Mouse (Mus musculus): ENCODE measurements at regions not wholly inside any gene's neighbourhood (a gene's known extent, or its start where the extent isn't known, plus 50 kb on each side); places are given as distances from the start of the nearest gene placed in this dataset.
"Not testable (repeated sequence)": the region's sequence is repeated elsewhere in the genome, so short reads cannot be mapped to it uniquely, and the experiment has no call there.

DNA sequence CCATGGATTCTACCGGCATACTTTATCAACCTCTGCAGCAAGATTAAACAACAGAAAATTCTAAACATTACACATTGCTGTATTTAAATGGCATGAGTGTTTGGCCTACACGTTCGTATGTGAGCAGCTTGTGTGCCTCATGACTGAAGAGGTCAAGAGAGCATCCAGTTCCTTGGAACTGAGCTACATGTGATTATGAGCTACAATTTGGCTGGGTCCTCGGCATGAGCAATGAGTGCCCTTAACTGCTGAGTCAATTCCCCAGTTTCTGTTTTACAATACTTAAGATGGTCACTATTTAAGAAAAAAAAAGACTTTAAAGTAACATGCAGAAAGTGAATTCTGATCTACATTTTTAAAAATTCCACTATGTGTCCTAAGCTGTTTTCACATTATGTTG lies 338.4 kb upstream of the Gpc6 start:
- no peak for DNase-seq

DNA sequence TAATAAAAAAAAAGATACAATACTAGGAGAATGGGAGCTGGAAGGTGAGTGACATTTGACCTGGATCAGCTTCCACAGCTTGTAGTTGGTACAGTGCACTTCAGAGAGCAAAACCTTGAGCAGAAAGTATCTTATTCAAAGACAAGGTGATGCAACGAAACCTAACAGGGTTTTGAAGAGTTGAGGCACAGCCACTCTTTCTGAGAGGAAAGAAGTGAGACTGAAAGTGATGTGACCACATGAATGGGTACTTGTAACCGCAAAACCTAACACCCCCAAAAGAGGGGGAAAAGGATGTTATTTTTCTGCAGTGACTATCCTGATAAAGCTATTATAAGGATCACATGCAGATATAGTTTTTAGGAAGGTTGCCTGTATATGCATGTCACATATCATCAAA lies 335.6 kb upstream of the Gpc6 start:
- no peak for DNase-seq

DNA sequence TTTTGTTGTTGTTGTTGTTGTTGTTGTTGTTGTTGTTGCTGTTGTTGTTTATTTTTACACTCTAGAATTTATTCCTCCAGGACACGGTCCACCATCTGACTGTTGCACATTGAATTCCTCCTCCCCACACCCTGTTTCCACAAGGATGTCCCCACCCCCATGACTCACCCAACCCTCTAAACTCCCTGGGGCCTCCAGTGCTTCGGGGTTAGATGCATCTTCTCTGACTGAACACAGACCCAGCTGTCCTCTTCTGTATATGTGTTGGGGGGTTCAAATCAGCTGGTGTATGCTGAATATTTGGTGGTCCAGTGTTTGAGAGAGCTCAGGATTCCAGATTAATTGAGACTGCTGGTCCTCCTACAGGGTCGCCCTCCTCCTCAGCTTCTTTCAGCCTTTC lies 335.0 kb upstream of the Gpc6 start:
- DNase-seq: no peak

DNA sequence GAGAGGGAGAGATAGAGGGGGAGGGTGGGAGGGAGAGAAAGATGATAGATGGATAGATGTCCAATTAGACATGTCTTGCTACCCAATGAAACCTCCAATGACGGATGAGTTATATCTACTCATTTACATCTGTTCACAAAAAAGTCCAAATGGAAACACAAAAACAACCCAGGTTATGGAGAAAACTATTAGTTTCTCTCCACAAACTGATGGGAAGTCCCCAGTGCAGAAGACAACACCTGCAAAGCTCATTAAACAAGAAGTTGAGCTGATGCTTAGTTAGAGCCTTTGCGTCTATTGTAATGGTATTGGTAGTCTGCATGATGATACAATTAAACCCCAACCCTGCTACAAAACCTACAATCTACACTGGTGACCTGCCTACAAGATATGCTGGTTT lies 317.0 kb upstream of the Gpc6 start:
- DNase-seq: no peak

DNA sequence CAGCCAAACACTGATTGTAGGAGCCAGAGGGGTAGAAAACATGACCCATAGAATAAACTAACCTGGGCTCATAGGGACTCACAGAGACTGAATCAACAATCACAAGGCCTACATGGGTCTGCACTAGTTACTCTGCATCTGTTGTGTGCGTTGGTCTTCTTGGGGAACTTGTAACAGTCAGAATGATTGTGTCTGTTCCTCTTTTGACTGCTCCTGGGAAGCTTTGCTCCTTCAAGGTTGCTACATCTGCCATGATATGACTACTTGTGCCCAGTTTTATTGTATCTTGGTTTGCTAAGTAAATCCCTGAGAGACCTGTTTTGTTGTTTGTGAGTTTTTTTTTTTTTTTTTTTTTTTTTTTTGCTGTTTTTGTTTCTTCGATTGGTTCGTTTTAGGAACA lies 313.9 kb upstream of the Gpc6 start:
- DNase-seq: no peak

DNA sequence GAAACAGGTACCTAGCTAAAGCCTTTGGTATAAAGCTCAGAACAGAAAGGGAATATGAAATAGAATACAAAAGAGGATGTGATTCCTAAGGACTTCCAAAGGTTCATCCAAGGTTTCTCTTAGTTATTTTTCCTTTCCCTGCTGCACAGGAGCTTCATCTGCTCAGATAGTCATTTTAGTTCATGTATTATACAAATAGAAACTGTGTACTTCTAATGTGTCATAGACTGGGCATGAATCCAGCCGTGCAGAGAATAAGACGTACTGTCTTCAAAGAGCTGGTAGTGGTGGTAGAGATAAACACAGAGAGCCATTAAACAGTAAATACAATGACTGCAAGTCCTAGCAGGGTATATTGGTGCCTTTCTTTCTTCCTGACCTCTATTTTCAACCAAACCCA lies 292.9 kb upstream of the Gpc6 start:
- no peak for DNase-seq

DNA sequence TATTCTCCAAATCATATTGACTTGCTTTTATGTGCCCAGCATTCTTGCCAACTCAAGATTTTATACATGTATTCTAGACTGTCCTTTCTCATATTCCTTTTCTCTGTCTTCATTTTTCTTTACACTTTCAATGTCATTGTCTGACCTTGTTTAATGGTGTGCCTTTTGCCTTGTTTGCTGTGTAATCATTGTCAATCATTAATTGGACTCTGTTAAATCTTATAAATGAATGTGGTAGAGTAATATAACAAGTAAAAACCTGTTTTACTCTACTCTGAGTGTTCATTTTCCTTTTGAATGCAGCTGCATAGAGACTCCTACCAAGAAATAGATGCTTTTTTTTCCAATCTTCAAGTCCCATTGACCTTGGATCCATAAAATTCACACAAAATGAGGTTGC lies 283.0 kb upstream of the Gpc6 start:
- no peak for DNase-seq

DNA sequence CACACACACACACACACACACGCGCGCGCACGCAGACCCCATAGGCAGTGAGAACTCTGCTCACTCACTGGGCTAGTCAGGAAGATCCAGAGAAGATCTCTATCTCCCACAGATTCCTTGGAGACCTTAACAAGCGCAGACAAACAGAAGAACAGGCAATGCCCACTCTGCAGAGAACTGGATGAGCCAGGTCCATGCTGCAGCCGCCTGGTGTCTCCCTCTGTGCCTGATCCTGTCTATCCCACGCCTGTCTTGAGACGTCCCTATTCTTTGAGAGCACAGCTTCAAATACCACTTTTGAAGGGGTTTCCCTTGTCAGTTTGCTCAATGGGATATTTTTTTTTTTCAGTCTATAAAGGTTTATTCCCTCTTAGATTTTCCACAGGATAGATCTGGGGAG lies 273.2 kb upstream of the Gpc6 start:
- no peak for DNase-seq

DNA sequence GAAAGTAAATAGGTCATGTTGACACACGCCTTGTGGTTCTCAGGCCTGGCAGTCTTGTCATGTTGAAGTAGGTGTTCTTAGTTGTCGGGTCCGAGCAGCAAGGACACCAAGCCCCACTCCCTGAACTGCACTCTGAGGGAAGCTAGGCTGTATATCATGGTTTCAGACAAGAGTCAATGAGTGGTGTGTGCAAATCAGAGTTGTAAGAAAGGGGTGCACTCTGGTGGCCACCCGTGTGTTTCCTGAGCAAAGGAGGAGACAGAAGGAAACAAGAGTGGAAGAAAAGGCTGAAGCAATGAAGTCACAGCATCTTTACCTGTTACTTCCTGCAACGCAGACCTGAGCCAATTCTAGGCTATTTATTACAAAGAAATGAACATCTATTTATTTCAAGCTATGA lies 241.2 kb upstream of the Gpc6 start:
- no peak for DNase-seq

DNA sequence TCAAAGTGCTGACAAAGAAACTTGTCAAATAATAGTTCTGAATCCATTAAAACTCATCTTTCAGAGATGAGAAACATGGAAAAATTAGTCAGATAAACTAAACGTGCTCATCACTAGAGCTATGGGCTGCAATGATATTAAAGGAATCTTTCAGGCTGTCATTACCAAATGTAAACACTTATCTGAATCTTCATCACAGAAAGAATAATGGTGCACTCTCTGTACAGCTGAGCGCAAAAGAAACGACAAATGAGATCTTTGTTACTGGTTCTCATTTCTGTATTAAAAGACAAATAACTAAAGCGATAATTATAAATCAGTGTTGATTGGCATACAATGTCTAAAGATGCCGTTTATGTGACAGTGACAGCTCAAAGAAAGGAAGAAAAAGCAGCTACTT lies 227.4 kb upstream of the Gpc6 start:
- no peak for DNase-seq

DNA sequence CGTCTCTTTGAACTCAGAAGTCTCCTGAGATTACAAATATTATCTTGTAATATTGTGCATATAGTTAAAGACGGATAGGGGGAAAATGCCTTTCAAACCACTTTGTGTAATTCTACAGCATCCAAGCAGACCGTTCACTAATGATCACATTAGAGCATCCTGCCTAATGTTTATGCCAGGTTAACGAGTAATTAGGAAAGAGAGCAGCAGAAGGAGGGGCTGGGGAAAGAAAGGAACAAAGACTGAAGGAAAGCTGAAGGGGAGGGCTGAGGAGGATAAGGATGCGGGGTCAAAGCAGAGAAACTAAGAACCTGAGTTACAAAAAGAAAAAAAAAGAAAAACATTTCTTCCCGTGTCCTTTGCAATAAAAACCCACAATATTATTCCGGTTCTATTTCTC lies 226.7 kb upstream of the Gpc6 start:
- no peak for DNase-seq

DNA sequence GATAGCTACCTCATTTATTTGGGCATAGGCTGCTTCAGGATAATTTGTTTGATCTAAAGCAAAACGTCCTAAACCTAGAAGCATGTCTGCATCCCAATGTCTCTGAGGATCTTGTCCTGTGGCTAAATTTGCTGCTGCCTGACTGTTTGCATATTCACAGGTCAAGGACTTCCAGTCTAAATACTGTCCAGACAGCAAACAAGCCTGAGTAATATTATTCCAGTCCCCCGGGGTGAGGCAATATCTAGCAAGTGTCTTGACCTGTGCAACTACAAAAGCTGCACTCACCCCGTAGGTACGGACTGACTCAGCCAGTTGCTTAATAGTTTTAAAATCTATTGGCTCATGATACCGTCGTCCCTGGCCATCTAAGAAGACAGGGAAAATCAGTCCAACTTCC lies 190.5 kb upstream of the Gpc6 start:
- DNase-seq: not testable (repeated sequence)

DNA sequence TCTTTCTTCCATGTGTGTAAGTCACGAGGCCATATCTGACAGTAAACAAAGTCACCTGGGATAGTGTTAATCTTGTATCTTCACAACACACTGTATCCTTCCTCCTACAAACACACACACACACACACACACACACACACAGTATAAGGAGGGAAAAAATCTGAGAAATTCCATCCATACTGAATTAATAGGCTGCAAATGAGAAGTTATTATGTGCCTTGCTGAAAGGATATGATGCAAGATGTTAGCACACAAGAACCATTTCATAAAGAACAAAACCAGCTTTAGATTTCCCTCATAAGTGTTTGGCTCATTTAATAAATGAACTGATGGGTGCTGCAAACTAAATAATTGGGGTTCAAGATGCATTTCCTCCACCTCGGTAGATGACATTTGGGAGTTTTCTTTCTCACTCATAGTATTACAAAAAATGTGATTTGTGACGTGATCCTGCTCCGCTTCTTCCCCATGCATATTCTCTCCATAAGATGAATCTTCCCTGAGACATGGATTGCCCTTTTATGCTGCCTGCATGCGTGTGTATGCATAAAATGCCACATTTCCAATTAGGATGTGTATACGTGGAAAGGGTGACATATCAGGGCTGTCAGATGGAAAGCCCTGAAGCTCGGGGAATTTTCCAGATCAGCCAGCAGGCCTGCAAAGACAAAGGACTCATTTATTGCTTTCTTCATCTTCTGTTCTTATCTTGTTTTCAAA lies 170.5 kb upstream of the Gpc6 start:
- no peak for DNase-seq

DNA sequence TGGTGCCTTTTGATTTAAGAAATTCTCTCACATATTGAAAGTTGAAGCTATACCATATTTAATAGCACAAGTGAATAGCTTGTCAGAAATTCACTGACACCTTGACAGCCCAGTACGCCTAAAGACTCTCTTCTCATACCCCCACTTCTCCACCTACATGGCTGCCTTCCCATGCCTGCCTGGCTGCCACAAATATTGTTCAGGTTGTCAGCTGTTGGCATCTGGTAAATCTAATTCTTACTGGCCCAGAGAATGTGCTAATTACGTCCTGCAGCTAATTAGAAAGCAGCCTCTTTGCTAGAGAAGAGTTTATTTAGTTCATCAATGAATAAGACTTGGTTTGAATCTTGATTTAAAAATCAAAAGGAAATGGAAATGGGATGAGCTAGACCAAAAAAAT lies 163.7 kb upstream of the Gpc6 start:
- DNase-seq: no peak

DNA sequence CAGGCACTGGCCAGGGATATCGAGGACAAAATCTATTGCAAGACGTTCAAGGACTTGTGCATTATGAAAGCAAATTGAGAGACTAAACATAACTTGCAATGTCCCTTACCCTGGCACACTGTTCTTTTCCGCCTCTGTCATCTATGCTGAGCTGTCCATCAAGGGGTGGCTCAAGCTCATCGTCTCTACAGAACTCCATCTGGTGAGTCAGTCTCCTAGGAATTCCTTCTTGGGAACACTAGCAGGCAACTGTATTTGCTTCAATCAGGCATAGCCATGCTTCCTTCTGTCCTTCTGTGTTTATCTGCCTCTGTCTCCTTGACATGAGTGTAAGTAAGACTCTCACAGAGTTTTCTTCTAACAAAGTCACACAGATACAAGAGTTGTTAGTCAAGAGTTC lies 154.0 kb upstream of the Gpc6 start:
- DNase-seq: no peak

DNA sequence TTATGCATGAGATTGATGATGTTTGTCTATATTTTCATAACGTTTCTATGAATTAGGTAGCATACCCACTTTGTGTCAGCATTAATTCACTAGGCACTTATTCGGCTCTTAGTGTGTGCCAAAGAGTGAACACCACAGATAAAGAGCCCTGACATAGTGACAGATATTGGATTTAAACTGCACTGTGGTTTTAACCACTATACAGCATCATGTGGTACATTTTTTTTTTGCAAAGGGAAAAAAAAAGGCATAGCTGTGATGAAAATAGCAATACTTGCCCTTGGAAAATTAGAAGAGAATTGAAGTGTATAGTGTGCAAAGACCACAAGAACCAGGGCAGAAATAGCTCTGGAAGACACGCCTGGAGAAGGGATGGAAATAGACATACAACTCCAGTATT lies 153.4 kb upstream of the Gpc6 start:
- no peak for DNase-seq

DNA sequence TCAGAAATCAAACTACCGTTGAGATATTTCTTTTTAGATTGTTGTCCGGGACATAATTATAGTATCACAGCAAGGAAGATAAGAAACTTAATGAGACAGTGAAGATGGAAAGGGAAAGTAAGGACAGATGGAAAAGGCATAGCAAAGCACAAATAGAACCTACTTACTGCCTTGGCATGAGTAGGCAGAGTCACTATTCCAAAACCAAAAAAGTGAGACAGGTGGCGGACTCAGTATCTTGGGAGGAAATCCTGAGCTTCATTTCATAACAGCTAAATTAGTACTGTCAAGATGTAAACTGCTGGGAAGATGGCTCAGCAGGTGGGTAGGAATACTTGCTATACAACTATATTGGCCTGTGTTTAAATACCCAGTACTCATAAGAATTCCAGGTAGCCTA lies 145.5 kb upstream of the Gpc6 start:
- no peak for DNase-seq

DNA sequence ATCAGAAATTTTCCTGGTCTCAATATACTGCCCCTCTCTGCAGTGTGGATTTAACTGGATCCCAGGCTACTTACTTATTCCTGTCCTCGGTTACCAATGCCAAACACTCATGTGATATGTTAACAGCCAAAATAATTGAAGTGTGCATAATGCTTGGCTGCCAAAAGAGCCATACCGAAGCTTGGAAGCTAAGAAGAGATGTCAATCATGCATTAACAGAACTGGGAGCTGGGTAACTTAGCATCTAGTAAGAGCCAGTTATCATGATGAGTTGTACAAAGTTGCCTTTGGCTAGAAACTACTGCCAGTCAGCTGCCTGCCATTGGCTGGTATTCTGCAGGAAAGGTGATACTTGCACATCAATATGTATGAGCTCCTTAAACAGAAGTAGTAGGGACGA lies 141.3 kb upstream of the Gpc6 start:
- DNase-seq: no peak

DNA sequence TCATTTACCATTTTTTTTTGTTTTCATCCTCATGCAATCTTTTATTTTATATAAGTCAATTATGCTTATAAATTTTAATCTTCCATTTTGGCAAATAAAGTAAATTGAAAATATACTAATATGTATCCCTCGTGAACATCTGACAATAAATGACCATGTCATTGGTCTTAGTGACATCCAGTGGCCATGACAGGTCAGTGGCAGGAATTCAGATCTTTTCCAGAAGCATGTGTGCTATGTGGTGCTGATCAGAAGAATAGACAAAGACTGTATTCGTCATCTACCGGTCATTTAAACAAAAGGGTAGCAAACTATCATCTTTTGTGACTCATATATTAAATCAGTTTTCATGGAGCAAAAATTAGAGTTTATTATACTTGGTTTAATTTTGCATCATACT lies 118.6 kb upstream of the Gpc6 start:
- no peak for DNase-seq

DNA sequence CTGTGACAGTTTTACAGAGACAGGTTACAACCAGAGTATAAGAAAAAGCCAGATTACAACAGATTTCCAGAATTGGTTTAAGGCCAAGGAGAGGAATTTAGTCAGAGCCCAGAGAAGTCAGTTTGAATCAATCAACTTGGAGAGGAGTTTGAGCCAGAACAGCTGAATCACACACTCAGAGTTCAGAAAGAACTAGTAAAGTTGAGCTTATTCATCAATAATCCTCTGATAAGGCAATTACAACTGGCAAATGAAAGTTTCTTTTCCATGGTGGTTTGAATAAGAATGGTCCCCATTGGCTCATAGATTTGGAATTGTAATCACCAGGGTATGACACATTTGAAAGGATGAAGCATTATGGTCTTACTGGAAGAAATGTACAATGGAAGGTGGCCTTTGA lies 116.5 kb upstream of the Gpc6 start:
- DNase-seq: no peak

DNA sequence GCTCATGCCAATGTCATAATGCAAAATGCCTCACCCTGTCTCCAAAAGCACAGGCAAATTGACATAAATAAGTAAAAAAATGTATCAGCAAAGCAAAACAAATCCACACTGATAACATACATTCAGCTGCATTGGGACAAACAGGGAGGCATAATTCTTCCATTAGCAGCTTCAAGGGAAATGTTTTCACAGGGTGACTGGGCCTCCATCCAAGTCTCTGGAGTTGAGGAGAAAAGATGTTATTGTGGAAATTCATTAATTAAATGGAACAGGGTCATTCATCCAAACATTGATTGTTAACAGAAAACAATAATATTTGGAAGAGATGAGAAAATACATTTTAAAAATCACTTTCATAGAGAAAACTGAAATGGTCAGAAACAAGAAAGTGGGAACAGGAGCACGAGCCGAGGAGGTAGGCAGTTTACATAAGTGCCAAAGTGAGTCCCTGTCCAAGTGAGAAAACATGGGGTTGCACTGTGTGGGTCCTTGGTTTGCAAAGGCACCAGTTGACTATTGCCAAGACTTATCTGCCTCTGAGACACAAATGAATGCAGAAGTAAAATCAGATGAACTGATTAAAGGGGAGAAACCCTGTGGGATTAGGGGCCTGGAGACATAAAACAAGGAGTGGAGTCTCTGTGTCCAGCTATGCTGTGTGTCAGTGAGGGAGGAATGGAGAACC lies 114.3 kb upstream of the Gpc6 start:
- no peak for DNase-seq

DNA sequence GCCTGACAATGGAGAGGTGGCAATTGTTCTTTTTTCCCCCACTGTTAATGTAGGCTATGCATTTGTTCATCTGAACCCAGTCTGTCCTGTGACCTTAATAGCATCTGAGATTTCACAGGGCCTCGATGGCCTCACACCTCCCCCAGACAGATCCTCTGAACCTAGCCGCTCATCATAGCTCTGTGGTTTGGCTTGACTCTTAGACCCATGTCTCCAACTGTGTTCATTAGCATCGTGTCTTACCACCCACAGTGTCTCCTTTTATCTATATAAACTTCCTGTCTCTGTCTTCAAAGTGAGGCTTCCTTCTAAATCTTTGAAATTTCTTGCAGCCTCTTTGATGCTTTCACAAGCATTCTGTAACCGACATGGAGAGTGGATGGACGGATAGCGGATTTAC lies 87.9 kb upstream of the Gpc6 start:
- DNase-seq: no peak

DNA sequence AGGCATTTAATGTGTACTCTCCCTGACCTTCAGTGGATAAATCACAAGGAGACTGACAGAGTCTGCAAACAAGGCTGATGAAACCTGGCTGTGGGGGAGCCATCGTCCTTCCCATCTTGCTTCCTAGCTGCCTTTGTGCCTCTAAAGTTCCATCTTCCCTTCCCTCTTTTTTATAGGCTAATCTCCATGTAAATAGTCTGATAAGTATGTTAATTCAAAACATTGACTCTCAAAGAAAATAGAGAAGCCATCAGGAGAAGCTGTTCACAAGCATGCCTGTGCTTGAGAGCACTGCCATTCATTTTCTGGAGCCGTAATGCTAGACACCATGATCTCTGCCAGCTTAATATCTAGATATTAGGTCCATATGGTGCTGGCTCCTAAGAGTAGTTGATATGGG lies 55.7 kb upstream of the Gpc6 start:
- DNase-seq: peak; percentile 12

DNA sequence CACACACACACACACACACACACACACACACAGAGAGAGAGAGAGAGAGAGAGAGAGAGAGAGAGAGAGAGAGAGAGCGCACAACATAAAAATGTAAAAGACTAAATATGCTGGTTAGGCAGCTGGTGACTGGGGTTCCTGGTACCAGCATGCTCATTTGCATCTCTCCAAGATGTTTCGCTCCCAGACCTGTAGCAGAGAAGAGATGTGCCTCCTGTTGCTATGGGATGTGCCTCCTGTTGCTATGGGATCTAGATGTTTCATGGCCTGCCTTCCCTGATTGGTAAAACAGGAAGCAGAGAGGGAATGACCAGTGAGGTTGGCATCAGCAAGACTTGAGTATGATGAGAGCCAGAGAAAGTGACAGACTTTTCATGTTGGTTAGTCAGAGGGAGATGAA lies 55.1 kb upstream of the Gpc6 start:
- no peak for DNase-seq
